Mouse (Mus musculus) midbrain, embryonic 13.5 days (tissue): ENCODE measurements around the gene Slc41a2. TPM values are rescaled to one million over a fixed set of nuclear protein-coding genes. Genes with fewer than 3 reads are reported as not detected.

Experiments
- ATAC-seq: fragments of 200-750 bp; cut with Nextera tagmentation; 2 replicates; pipeline ENCODE4 v1.8.0; 2017; ENCODE audit warnings: mild to moderate bottlenecking, moderate TSS enrichment, moderate library complexity
- H3K27ac ChIP-seq: fragments of 300-500 bp; sonication (generic); 2 replicates; pipeline ENCODE4 v1.5.1; 2015; ENCODE audit warnings: inconsistent platforms, mild to moderate bottlenecking, moderate library complexity
- H3K27me3 ChIP-seq: fragments of 300-500 bp; sonication (generic); 2 replicates; pipeline ENCODE4 v1.6.1; 2015; ENCODE audit warnings: mild to moderate bottlenecking, inconsistent platforms
- H3K36me3 ChIP-seq: fragments of 300-500 bp; sonication (generic); 2 replicates; pipeline ENCODE4 v1.6.1; 2015; ENCODE audit warnings: mild to moderate bottlenecking, inconsistent platforms
- H3K4me1 ChIP-seq: fragments of 300-500 bp; sonication (generic); replicated peaks from 2 replicates; pipeline ENCODE4 v1.6.1; 2015; ENCODE audit warnings: inconsistent platforms
- H3K4me2 ChIP-seq: fragments of 300-500 bp; sonication (generic); replicated peaks from 2 replicates; pipeline ENCODE4 v1.6.1; 2015; ENCODE audit warnings: moderate library complexity, mild to moderate bottlenecking, inconsistent platforms
- H3K4me3 ChIP-seq: fragments of 300-500 bp; sonication (generic); replicated peaks from 2 replicates; pipeline ENCODE4 v1.5.1; 2015; ENCODE audit warnings: mild to moderate bottlenecking, inconsistent platforms
- H3K9ac ChIP-seq: fragments of 300-500 bp; sonication (generic); replicated peaks from 2 replicates; pipeline ENCODE4 v1.6.1; 2015; ENCODE audit warnings: mild to moderate bottlenecking, inconsistent platforms
- H3K9me3 ChIP-seq: fragments of 300-500 bp; sonication (generic); 2 replicates; pipeline ENCODE4 v1.6.1; 2016; ENCODE audit warnings: mild to moderate bottlenecking, inconsistent platforms
- WGBS: fragments of 180-500 bp; shearing (Covaris S2); methylation state at CpG from one replicate; pipeline ENCODE4 v1.1.7; 2015; 5-methylcytosine and 5-hydroxymethylcytosine counted together
- polyA plus RNA-seq: library from polyadenylated mRNA; unstranded; fragments of >200 nt; fragmentation: Nextera tagmentation; extraction: Ambion mirVana; gene quantifications from 2 replicates; pipeline ENCODE4 v1.2.1, GENCODE M21; 2015

The Slc41a2 gene
- polyA plus RNA-seq, 1 experiment from 2014 or later, result 3.4 TPM

DNA sequence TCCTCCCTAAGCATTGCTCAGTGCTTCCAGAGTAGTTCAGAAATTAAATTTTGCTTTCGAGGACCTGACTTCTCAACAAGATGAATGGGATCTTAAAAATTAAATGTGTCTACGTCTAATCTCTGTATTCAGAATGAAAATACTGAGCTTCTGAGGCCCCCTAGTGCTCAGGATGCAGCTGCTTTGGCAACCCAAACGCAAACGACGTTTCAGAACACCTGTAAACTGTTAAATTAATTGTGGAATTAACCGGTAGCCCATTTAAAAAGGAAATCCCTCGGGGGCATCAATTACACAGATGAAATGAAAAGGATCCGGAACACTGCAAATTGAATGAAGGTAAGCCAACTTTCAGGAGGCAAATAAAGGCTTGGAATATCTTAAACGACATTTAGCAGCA, 42.9 kb downstream of the Slc41a2 start:
- 48% methylated on average over 9 of the region's 9 CpGs for WGBS

DNA sequence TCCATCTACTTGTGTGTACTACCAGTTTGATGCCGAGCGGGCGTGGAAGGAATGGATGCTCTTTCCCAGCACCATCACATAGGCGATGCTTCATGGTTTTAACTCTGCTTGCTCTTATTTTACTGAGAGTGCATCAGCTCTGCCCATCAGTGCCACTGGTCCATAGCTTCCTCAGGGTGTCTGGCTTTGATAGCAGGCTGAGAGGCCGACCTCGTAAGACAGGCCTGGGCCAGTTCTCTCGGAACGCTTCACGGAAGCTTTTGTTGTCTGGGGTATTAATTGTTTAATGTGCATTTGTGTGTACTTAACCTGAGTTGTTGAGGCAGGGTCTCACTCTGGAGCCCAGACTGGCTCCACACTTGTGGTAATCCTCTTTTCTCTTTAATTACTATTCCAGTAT, 44.3 kb downstream of the Slc41a2 start:
- Histone ChIP-seq H3K27ac (no peak overlapping the region), H3K4me3 (no peak overlapping the region), H3K36me3 (no peaks in the 10 kb centered on the region), H3K4me1 (no peaks in the 10 kb centered on the region), H3K9ac (no peak overlapping the region), H3K27me3 (peaks cover 6% of the 10 kb centered on the region; the same call in 1 of the 2 replicates), H3K9me3 (no peaks in the 10 kb centered on the region), H3K4me2 (no peak overlapping the region)
- WGBS, result 71% methylated on average over 9 of the region's 9 CpGs
- ATAC-seq, result no peak

More for the DNA sequence above, 42.9 kb downstream of the Slc41a2 start:
- Histone ChIP-seq H3K9ac (no peak overlapping the region), H3K27ac (no peak overlapping the region), H3K9me3 (no peaks in the 10 kb centered on the region), H3K4me3 (no peak overlapping the region), H3K4me1 (no peaks in the 10 kb centered on the region), H3K4me2 (no peak overlapping the region), H3K36me3 (no peaks in the 10 kb centered on the region), H3K27me3 (peaks cover 6% of the 10 kb centered on the region; the same call in 1 of the 2 replicates)
- ATAC-seq, result no peak

DNA sequence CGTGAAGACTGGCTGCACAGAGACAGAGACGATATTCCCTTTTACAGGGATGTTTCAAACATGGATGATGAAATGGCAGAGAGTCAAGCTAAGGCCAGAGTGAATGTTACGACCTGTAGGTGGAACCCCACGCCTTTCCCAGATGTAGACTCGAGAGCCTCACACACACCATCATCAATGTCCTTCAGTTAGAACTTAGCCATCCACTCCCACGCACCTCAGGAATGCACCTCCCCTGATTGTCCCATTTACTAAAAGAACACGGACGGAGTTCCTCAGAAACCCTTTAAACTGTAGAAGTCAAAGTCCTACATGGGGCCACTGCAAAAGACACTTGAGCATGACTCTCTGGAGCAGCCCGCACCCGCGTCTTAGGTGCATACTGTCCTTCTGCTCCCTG, 46.0 kb downstream of the Slc41a2 start:
- no peak overlapping the region for H3K9ac ChIP-seq
- H3K4me1 ChIP-seq, result no peaks in the 10 kb centered on the region
- H3K9me3 ChIP-seq, result no peaks in the 10 kb centered on the region
- no peak overlapping the region for H3K4me2 ChIP-seq
- ATAC-seq, result no peak
- H3K36me3 ChIP-seq, result no peaks in the 10 kb centered on the region
- H3K27ac ChIP-seq, result no peak overlapping the region
- no peak overlapping the region for H3K4me3 ChIP-seq
- WGBS, result 93% methylated on average over 11 of the region's 11 CpGs
- H3K27me3 ChIP-seq, result peaks cover 6% of the 10 kb centered on the region; the same call in 1 of the 2 replicates

DNA sequence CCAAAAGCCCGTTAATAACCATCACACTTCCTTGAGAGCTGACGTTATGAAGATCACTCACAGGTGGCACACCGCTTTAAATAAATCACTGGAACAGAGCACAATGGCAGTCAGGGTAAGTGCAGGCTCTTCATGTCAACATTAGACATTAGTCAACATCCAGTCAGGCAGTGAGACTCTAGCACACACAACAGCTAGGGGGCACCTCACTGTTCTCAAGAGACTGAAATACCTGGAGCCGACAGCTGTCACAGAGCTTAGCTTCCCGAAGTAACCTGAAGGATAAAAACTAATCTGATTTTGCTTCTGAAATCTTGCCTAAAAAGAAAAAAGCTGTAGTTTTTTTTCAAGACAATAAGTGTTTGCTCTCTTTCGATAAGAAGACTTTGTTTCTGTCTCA, 49.9 kb downstream of the Slc41a2 start:
- Histone ChIP-seq H3K4me1 (peaks cover 11% of the 10 kb centered on the region), H3K36me3 (no peaks in the 10 kb centered on the region), H3K27ac (no peak overlapping the region), H3K9ac (no peak overlapping the region), H3K27me3 (no peaks in the 10 kb centered on the region), H3K4me3 (no peak overlapping the region), H3K9me3 (no peaks in the 10 kb centered on the region), H3K4me2 (no peak overlapping the region)
- 75% methylated on average over 6 of the region's 6 CpGs for WGBS
- ATAC-seq, result no peak

DNA sequence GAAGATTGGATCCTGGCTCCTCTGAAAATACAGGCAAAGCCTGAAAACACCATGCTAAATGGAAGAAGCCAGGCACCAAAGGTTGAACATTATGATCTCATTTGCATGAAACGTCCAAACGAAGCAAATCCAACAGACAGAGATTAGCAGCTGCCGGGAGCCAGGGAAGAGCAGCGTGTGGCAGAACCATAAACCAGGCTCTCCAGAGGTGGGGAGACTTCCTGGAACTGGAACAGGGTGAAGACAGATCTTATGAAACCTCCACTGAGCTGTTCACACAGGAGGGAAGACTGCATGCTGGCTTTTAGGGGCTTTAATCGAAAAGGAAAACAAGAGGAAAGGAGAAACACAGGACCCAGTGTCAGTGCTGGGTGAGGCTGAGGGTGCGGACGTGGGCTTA, 51.3 kb downstream of the Slc41a2 start:
- ATAC-seq, result no peak
- H3K9ac ChIP-seq, result no peak overlapping the region

DNA sequence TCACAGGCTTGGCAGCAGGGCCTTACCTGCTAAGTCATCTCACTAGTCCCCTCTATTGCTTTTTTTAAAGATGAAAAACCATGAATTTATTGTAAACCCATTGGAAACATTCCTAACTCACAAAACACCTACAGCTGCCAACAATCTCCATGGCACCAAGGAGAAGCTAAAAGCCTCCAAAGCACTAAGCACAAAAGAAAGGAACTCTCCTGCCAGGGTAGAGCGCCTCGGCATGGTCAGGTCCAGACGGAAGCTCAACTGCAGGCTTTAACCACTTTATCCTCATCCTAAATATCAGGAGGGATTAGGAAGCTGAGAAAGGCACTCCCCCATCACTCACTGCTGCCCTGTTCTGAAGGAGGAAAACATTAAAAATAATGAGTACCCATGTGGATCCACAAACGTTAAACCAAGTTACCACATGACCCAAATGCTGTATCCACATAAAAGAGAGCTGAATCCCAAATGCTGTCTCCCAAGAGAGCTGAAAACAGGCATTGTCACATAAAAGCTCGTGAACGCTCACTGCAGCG, 51.9 kb downstream of the Slc41a2 start:
- H3K27ac ChIP-seq, result peak overlapping the region; percentile 70

More for the DNA sequence above, 51.3 kb downstream of the Slc41a2 start:
- peaks cover 11% of the 10 kb centered on the region for H3K4me1 ChIP-seq
- peak overlapping the region; percentile 34 for H3K4me2 ChIP-seq
- H3K9me3 ChIP-seq, result no peaks in the 10 kb centered on the region
- no peak overlapping the region for H3K4me3 ChIP-seq
- H3K27ac ChIP-seq, result peak overlapping the region; percentile 70
- no peaks in the 10 kb centered on the region for H3K36me3 ChIP-seq
- no peaks in the 10 kb centered on the region for H3K27me3 ChIP-seq
- 51% methylated on average over 7 of the region's 7 CpGs for WGBS

DNA sequence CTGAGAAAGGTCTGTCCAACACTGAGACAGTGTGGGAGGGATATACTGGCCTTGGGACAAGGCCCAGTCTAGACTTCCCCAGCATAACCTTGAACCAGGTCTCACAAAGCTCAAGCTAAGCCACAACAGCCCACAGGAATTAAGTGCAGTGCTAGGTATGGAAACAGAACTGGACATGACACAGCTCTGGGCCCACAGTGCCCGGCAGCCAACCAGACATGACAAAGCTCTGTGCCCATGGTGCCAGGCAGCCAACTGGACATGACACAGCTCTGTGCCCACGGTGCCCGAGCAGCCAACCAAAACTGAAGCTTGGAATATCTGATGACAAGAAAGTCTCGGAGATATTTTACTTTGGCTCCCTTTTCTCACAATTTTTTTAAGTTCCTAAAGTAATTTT, 52.8 kb downstream of the Slc41a2 start:
- Histone ChIP-seq H3K27me3 (no peaks in the 10 kb centered on the region), H3K4me3 (no peak overlapping the region), H3K9ac (no peak overlapping the region), H3K36me3 (no peaks in the 10 kb centered on the region), H3K4me2 (no peak overlapping the region), H3K27ac (no peak overlapping the region), H3K9me3 (no peaks in the 10 kb centered on the region), H3K4me1 (peaks cover 11% of the 10 kb centered on the region)
- ATAC-seq, result no peak
- WGBS, result 93% methylated on average over 4 of the region's 4 CpGs

More for the DNA sequence above, 51.9 kb downstream of the Slc41a2 start:
- Histone ChIP-seq H3K27me3 (no peaks in the 10 kb centered on the region), H3K4me3 (no peak overlapping the region), H3K4me1 (peaks cover 11% of the 10 kb centered on the region), H3K4me2 (peak overlapping the region; percentile 34), H3K9me3 (no peaks in the 10 kb centered on the region), H3K9ac (0 out of 2 replicates have a peak overlapping the region, but pooled peaks have one; percentile 3), H3K36me3 (no peaks in the 10 kb centered on the region)
- 0 out of 2 replicates have a peak, but pooled peaks have one; percentile 48 for ATAC-seq
- 38% methylated on average over 7 of the region's 7 CpGs for WGBS

DNA sequence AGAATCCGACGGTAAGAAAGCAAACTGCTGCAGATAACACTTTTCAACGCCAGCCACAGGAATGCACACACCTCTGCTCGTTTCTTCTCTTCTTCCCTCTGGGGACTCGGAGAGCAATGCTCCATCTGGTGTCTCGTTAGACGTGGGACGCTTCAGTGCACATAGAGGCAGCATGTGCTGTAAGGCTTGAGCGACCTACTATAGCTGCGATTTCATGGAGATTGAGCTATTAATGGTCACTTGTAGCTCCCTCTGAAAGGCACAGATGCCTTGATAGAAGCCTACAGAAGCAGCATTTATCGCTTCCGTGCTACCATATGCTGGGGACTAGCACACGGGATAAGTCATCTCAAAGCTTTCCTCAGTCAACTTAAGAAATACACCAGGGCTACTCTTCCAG, 71.0 kb downstream of the Slc41a2 start:
- Histone ChIP-seq H3K27ac (no peak overlapping the region), H3K9me3 (no peaks in the 10 kb centered on the region), H3K9ac (no peak overlapping the region), H3K27me3 (no peaks in the 10 kb centered on the region), H3K36me3 (no peaks in the 10 kb centered on the region), H3K4me2 (no peak overlapping the region), H3K4me1 (peaks cover 8% of the 10 kb centered on the region), H3K4me3 (no peak overlapping the region)
- ATAC-seq, result peak; percentile 72; the same call in 1 of the 2 replicates
- 30% methylated on average over 13 of the region's 13 CpGs for WGBS

DNA sequence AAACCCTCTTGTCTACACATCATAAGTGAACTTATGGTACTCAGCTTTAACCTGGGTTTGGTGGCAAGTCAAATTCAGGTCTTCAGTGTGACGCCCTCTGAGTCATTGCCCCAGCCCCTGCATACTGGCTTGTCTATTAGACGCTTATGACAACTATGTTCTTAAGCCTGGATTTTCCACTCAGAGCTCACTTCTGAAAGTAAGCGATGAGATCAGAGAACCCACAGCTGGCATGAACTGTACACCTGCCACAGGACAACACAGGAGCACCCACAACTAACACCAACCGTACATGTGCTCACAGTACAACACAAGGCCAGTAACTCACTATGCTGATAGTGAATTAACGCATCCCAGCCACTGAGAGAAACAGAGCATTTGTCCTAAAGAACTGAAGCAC, 71.4 kb downstream of the Slc41a2 start:
- no peak overlapping the region for H3K4me2 ChIP-seq

DNA sequence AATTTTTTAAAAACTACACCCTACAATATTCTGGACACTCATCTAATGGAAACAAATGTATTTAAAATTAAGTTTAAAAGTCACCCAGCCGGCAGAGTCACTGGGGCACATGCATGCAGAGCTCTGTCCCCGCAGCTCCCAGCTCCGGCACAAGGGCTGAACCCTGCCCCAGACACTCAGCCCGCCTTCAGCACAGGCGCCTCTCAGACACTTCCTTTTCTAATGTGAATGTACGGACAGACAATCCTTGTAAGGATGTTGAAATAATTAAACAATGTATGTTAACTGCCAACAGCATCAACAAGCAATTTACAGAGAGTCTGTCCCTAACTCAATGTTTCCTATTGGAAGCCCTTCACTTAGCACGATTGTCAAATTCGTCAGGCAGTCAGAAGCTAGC, 73.0 kb downstream of the Slc41a2 start:
- Histone ChIP-seq H3K9me3 (no peaks in the 10 kb centered on the region), H3K4me3 (no peak overlapping the region), H3K27ac (no peak overlapping the region), H3K4me2 (no peak overlapping the region), H3K9ac (no peak overlapping the region), H3K36me3 (no peaks in the 10 kb centered on the region), H3K4me1 (peaks cover 8% of the 10 kb centered on the region), H3K27me3 (no peaks in the 10 kb centered on the region)
- ATAC-seq, result no peak
- 65% methylated on average over 8 of the region's 8 CpGs for WGBS

More for the DNA sequence above, 71.4 kb downstream of the Slc41a2 start:
- no peaks in the 10 kb centered on the region for H3K27me3 ChIP-seq
- H3K9ac ChIP-seq, result no peak overlapping the region
- H3K27ac ChIP-seq, result no peak overlapping the region
- ATAC-seq, result no peak
- H3K4me3 ChIP-seq, result no peak overlapping the region
- H3K36me3 ChIP-seq, result no peaks in the 10 kb centered on the region
- H3K4me1 ChIP-seq, result peaks cover 8% of the 10 kb centered on the region
- no peaks in the 10 kb centered on the region for H3K9me3 ChIP-seq
- 81% methylated on average over 5 of the region's 5 CpGs for WGBS

DNA sequence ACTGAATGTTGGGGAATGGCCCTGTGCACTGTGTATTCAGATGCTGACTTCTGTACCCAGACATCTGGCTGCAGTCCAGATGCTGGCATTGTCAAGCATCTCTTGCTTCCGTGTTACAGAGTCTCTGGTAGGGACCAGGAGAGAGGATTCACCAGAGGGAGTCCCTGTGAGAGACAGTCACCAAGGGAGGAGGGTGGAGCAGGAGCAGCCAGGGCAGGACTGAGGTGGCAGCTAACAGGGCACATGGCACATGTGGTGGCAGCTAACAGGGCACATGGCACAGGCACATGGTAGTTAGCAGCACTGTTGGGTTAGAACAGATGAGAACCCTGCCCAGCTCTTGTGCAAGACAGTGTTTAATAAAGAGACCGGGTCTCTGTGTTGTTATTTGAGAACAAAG, 73.6 kb downstream of the Slc41a2 start:
- no peaks in the 10 kb centered on the region for H3K27me3 ChIP-seq
- H3K4me1 ChIP-seq, result peaks cover 8% of the 10 kb centered on the region
- H3K36me3 ChIP-seq, result no peaks in the 10 kb centered on the region
- 46% methylated on average over 2 of the region's 2 CpGs for WGBS
- H3K9me3 ChIP-seq, result no peaks in the 10 kb centered on the region
- H3K27ac ChIP-seq, result no peak overlapping the region
- no peak for ATAC-seq
- no peak overlapping the region for H3K4me3 ChIP-seq
- H3K4me2 ChIP-seq, result no peak overlapping the region
- H3K9ac ChIP-seq, result no peak overlapping the region

DNA sequence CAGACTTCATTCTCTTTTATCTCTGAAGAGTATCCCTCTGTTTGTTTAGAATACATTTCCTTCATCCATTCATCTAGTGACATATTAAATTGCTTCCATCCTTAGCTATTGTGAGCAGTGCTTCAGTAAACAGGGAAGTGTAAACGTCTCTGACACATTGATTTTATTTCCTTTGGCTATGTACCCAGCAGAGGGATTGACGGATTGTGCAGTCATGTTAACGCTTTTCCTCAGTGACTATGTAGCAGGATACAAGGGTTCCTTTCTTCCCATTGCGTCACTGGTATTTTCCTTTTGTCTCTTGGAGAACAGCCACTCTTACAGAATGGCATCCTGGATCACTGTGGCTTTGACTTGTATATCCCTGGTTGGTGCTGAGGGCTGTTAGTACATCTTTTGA, 76.4 kb downstream of the Slc41a2 start:
- no peak overlapping the region for H3K9ac ChIP-seq
- no peaks in the 10 kb centered on the region for H3K36me3 ChIP-seq
- H3K27ac ChIP-seq, result no peak overlapping the region
- H3K27me3 ChIP-seq, result no peaks in the 10 kb centered on the region
- H3K4me1 ChIP-seq, result peaks cover under 1% of the 10 kb centered on the region; the same call in 1 of the 2 replicates
- WGBS, result 58% methylated on average over 4 of the region's 4 CpGs
- H3K9me3 ChIP-seq, result no peaks in the 10 kb centered on the region
- no peak for ATAC-seq
- no peak overlapping the region for H3K4me2 ChIP-seq
- no peak overlapping the region for H3K4me3 ChIP-seq

DNA sequence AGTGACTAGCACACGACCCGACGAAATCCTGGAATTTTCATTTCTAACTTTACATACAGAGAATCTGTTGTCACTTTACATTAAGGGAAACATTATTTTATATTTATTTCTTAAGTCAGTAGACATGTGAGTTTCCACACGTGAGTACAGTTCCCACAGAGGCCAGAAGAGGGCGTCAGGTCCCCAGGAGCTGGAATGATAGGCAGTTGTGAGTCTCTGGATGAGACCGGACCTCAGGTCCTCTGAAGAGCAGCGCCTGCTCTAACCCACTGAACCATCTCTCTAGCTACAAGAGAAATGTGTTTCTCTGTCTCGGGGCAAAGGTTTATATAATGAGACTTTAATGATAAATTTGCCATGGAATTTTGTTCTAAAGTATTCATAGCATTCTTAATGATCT, 86.3 kb downstream of the Slc41a2 start:
- Histone ChIP-seq H3K9me3 (no peaks in the 10 kb centered on the region), H3K4me3 (no peak overlapping the region), H3K27me3 (no peaks in the 10 kb centered on the region), H3K27ac (no peak overlapping the region), H3K4me2 (no peak overlapping the region), H3K4me1 (no peaks in the 10 kb centered on the region), H3K36me3 (no peaks in the 10 kb centered on the region), H3K9ac (no peak overlapping the region)
- 63% methylated on average over 8 of the region's 8 CpGs for WGBS
- ATAC-seq, result no peak
